Mouse (Mus musculus): ENCODE results near the gene Itga9.

The Itga9 gene

GRCm38 (mm10) chr9:118920798-118921515 lies 314.5 kb downstream of the Itga9 start:
- DNase-seq (ENCODE audit: low spot score in 2 of 2): peak; percentile 66 to 73

GRCm38 (mm10) chr9:118921926-118922325 lies 315.4 kb downstream of the Itga9 start:
- DNase-seq (ENCODE audit: low spot score in 2 of 2): no peak

GRCm38 (mm10) chr9:118924554-118925085 lies 318.1 kb downstream of the Itga9 start:
- no peak for DNase-seq (ENCODE audit: low spot score in 2 of 2)

- peak; percentile 94 to 95 for DNase-seq (ENCODE audit: low spot score in 2 of 2)
Observed at GRCm38 (mm10) chr9:118925286-118926110, 319.0 kb downstream of the Itga9 start.

GRCm38 (mm10) chr9:118926111-118926650 lies 319.7 kb downstream of the Itga9 start, which contains the start of gene Ctdspl:
Ctdspl (plus strand) TSS chr9:118926453.
- DNase-seq (ENCODE audit: low spot score in 2 of 2): peak; percentile 45 to 46

- DNase-seq (ENCODE audit: low spot score in 2 of 2): peak; percentile 75 to 79
Observed at GRCm38 (mm10) chr9:118926688-118927321, 320.3 kb downstream of the Itga9 start.

- peak; percentile 45 to 60 for DNase-seq (ENCODE audit: low spot score in 2 of 2)
Observed at GRCm38 (mm10) chr9:118927501-118927900, 321.0 kb downstream of the Itga9 start.

- DNase-seq (ENCODE audit: low spot score in 2 of 2): no peak
Observed at GRCm38 (mm10) chr9:118928007-118928406, 321.5 kb downstream of the Itga9 start.

- no peak for DNase-seq (ENCODE audit: low spot score in 2 of 2)
Observed at GRCm38 (mm10) chr9:118928656-118929055, 322.2 kb downstream of the Itga9 start.

- no peak for DNase-seq (ENCODE audit: low spot score in 2 of 2)
Observed at GRCm38 (mm10) chr9:118930611-118931010, 324.1 kb downstream of the Itga9 start.

GRCm38 (mm10) chr9:118933800-118934199 lies 327.3 kb downstream of the Itga9 start:
- DNase-seq (ENCODE audit: low spot score in 2 of 2): no peak

GRCm38 (mm10) chr9:118934319-118934718 lies 327.8 kb downstream of the Itga9 start:
- DNase-seq (ENCODE audit: low spot score in 2 of 2): no peak

GRCm38 (mm10) chr9:118935098-118935497 lies 328.6 kb downstream of the Itga9 start:
- no peak for DNase-seq (ENCODE audit: low spot score in 2 of 2)

- no peak for DNase-seq (ENCODE audit: low spot score in 2 of 2)
Observed at GRCm38 (mm10) chr9:118936071-118936470, 329.6 kb downstream of the Itga9 start.

- no peak for DNase-seq (ENCODE audit: low spot score in 2 of 2)
Observed at GRCm38 (mm10) chr9:118937515-118937914, 331.0 kb downstream of the Itga9 start.

GRCm38 (mm10) chr9:118939410-118939809 lies 332.9 kb downstream of the Itga9 start:
- no peak for DNase-seq (ENCODE audit: low spot score in 2 of 2)

GRCm38 (mm10) chr9:118939831-118940230 lies 333.3 kb downstream of the Itga9 start:
- no peak for DNase-seq (ENCODE audit: low spot score in 2 of 2)

- DNase-seq (ENCODE audit: low spot score in 2 of 2): no peak
Observed at GRCm38 (mm10) chr9:118940591-118941207, 334.2 kb downstream of the Itga9 start.

- no peak for DNase-seq (ENCODE audit: low spot score in 2 of 2)
Observed at GRCm38 (mm10) chr9:118942030-118942429, 335.5 kb downstream of the Itga9 start.

- no peak for DNase-seq (ENCODE audit: low spot score in 2 of 2)
Observed at GRCm38 (mm10) chr9:118943941-118944340, 337.5 kb downstream of the Itga9 start.

GRCm38 (mm10) chr9:118944388-118944787 lies 337.9 kb downstream of the Itga9 start:
- DNase-seq (ENCODE audit: low spot score in 2 of 2): no peak

Measured in right cerebral cortex, postnatal 36 days (tissue).